Mouse (Mus musculus) hindbrain, postnatal 0 days (tissue): ENCODE measurements around the gene Gm10354. TPM values are rescaled to one million over a fixed set of nuclear protein-coding genes. Genes with fewer than 3 reads are reported as not detected.
"Not testable (repeated sequence)": the region's sequence is repeated elsewhere in the genome, so short reads cannot be mapped to it uniquely, and the experiment has no call there.

Experiments used
- ATAC-seq: fragments of 200-750 bp; cut with Nextera tagmentation; 2 replicates; pipeline ENCODE4 v1.8.0; 2017; ENCODE audit warnings: mild to moderate bottlenecking, moderate TSS enrichment, moderate library complexity
- DNase-seq: peaks from one replicate; pipeline ENCODE4 v3.0.0-alpha.2; 2015; ENCODE audit warnings: low spot score
- H3K27ac ChIP-seq: fragments of 300-500 bp; sonication (generic); 2 replicates; pipeline ENCODE4 v1.5.1; 2014; ENCODE audit warnings: mild to moderate bottlenecking
- H3K27me3 ChIP-seq: fragments of 300-500 bp; sonication (generic); 2 replicates; pipeline ENCODE4 v1.6.1; 2014; ENCODE audit warnings: low read length, mixed read lengths; ENCODE audit not compliant: insufficient read depth
- H3K36me3 ChIP-seq: fragments of 300-500 bp; sonication (generic); 2 replicates; pipeline ENCODE4 v1.6.1; 2014; ENCODE audit warnings: low read length, mixed read lengths; ENCODE audit not compliant: insufficient read depth
- H3K4me1 ChIP-seq: fragments of 300-500 bp; sonication (generic); 2 replicates; pipeline ENCODE4 v1.6.1; 2014; ENCODE audit warnings: antibody characterized with exemption, low read length, mixed read lengths; ENCODE audit not compliant: insufficient read depth
- H3K4me2 ChIP-seq: fragments of 300-500 bp; sonication (generic); 2 replicates; pipeline ENCODE4 v1.6.1; 2014; ENCODE audit warnings: low read depth, mild to moderate bottlenecking, low read length, moderate library complexity, mixed read lengths
- H3K4me3 ChIP-seq: fragments of 300-500 bp; sonication (generic); 2 replicates; pipeline ENCODE4 v1.5.1; 2014; ENCODE audit warnings: low read length
- H3K9ac ChIP-seq: fragments of 300-500 bp; sonication (generic); replicated peaks from 2 replicates; pipeline ENCODE4 v1.6.1; 2014; ENCODE audit warnings: mild to moderate bottlenecking, low read length, moderate library complexity, mixed read lengths
- H3K9me3 ChIP-seq: fragments of 300-500 bp; sonication (generic); 2 replicates; pipeline ENCODE4 v1.6.1; 2016; ENCODE audit warnings: low read length, mixed read lengths
- CTCF ChIP-seq: IDR thresholded peaks from 2 replicates; pipeline ENCODE4 v1.5.1; 2016; ENCODE audit warnings: antibody characterized with exemption, control low read depth, low read depth
- WGBS: fragments of 180-500 bp; shearing (Covaris S2); extraction: QIAGEN DNeasy Blood & Tissue Kit; methylation state at CpG from one replicate; pipeline ENCODE4 v1.1.7; 2014; 5-methylcytosine and 5-hydroxymethylcytosine counted together
- polyA plus RNA-seq: library from polyadenylated mRNA; unstranded; fragments of >200 nt; fragmentation: Nextera tagmentation; extraction: Ambion mirVana; gene quantifications from 2 replicates; pipeline ENCODE4 v1.2.1, GENCODE M21; 2015
- total RNA-seq: library from RNA; depleted of rRNA; stranded (reverse); fragments of >200 nt; gene quantifications from 2 replicates; pipeline ENCODE4 v1.2.3, GENCODE M21; 2014

The Gm10354 gene
- total and polyA plus RNA-seq, 2 experiments from 2014 or later: not detected

GRCm38 (mm10) chr5:14961502-14961901 is 17.2 kb downstream of the Gm10354 start:
- not testable (repeated sequence) for H3K4me1 ChIP-seq, DNase-seq, H3K27ac ChIP-seq, ATAC-seq, H3K36me3 ChIP-seq, H3K4me3 ChIP-seq, H3K27me3 ChIP-seq, H3K9ac ChIP-seq, H3K4me2 ChIP-seq
- peaks cover 20% of the 10 kb centered on the region for H3K9me3 ChIP-seq
- WGBS: 80% methylated on average over 4 of the region's 4 CpGs

GRCm38 (mm10) chr5:14955928-14956706 is 22.6 kb downstream of the Gm10354 start:
- 0 out of 2 replicates have a peak, but pooled peaks have one; percentile 32 for ATAC-seq
- H3K36me3 ChIP-seq, H3K9ac ChIP-seq: not testable (repeated sequence)

GRCm38 (mm10) chr5:14953587-14953986 is 25.1 kb downstream of the Gm10354 start:
- H3K9ac ChIP-seq, H3K27ac ChIP-seq, H3K36me3 ChIP-seq, H3K27me3 ChIP-seq, DNase-seq, H3K4me2 ChIP-seq, ATAC-seq, H3K4me1 ChIP-seq, H3K4me3 ChIP-seq: not testable (repeated sequence)
- H3K9me3 ChIP-seq: peaks cover 18% of the 10 kb centered on the region

More at GRCm38 (mm10) chr5:14955928-14956706, 22.6 kb downstream of the Gm10354 start:
- not testable (repeated sequence) for DNase-seq, H3K27me3 ChIP-seq, H3K4me2 ChIP-seq, H3K4me3 ChIP-seq, H3K27ac ChIP-seq, H3K4me1 ChIP-seq
- 100% methylated on average over 1 of the region's 1 CpGs for WGBS
- peaks cover 18% of the 10 kb centered on the region for H3K9me3 ChIP-seq

- DNase-seq, H3K9ac ChIP-seq, H3K4me3 ChIP-seq, H3K36me3 ChIP-seq, H3K4me2 ChIP-seq, H3K27ac ChIP-seq, H3K4me1 ChIP-seq, H3K27me3 ChIP-seq, ATAC-seq: not testable (repeated sequence)
- WGBS: 72% methylated on average over 3 of the region's 3 CpGs
- peaks cover 19% of the 10 kb centered on the region for H3K9me3 ChIP-seq
These were observed 26.0 kb downstream of the Gm10354 start for GRCm38 (mm10) chr5:14952749-14953148.

GRCm38 (mm10) chr5:14951822-14952221 is 26.9 kb downstream of the Gm10354 start:
- not testable (repeated sequence) for H3K27me3 ChIP-seq, H3K4me2 ChIP-seq, H3K4me1 ChIP-seq, H3K27ac ChIP-seq, H3K9ac ChIP-seq, H3K36me3 ChIP-seq, H3K4me3 ChIP-seq
- ATAC-seq (peak; percentile 67; the same call in 1 of the 2 replicates), DNase-seq (peak; percentile 2)
- peaks cover 21% of the 10 kb centered on the region for H3K9me3 ChIP-seq
- whole genome bisulfite sequencing: 69% methylated on average over 7 of the region's 7 CpGs

- DNase-seq: peak; percentile 22
- 64% methylated on average over 4 of the region's 4 CpGs for WGBS
- not testable (repeated sequence) for H3K9ac ChIP-seq, H3K4me2 ChIP-seq, H3K4me3 ChIP-seq, H3K4me1 ChIP-seq, H3K9me3 ChIP-seq, H3K27ac ChIP-seq, H3K36me3 ChIP-seq, ATAC-seq, H3K27me3 ChIP-seq
- TF ChIP-seq CTCF: 0 out of 2 replicates have a peak, but pooled peaks have one; percentile 5
These were observed 31.1 kb downstream of the Gm10354 start for GRCm38 (mm10) chr5:14947482-14948198.

- not testable (repeated sequence) for H3K27me3 ChIP-seq, H3K4me3 ChIP-seq, H3K4me1 ChIP-seq, H3K9me3 ChIP-seq, ATAC-seq, H3K27ac ChIP-seq, H3K4me2 ChIP-seq, H3K9ac ChIP-seq, H3K36me3 ChIP-seq, DNase-seq
- WGBS: 67% methylated on average over 4 of the region's 4 CpGs
These were observed 33.2 kb downstream of the Gm10354 start for GRCm38 (mm10) chr5:14945524-14945923.

- H3K4me2 ChIP-seq, H3K4me1 ChIP-seq, H3K36me3 ChIP-seq, H3K9me3 ChIP-seq, H3K9ac ChIP-seq, ATAC-seq, H3K27me3 ChIP-seq, H3K27ac ChIP-seq, H3K4me3 ChIP-seq, DNase-seq: not testable (repeated sequence)
- WGBS: 85% methylated on average over 1 of the region's 1 CpGs
These were observed 37.7 kb downstream of the Gm10354 start for GRCm38 (mm10) chr5:14941043-14941442.

- not testable (repeated sequence) for H3K9ac ChIP-seq, H3K4me3 ChIP-seq, H3K36me3 ChIP-seq, H3K4me2 ChIP-seq, H3K4me1 ChIP-seq, H3K27me3 ChIP-seq, H3K9me3 ChIP-seq, ATAC-seq, H3K27ac ChIP-seq, DNase-seq
- WGBS: 13% methylated on average over 1 of the region's 1 CpGs
These were observed 40.4 kb downstream of the Gm10354 start, which contains the start of gene Speer4e for GRCm38 (mm10) chr5:14938329-14938728. TSS of gene Speer4e (minus strand) at chr5:14938429.

- H3K4me1 ChIP-seq, H3K9me3 ChIP-seq, ATAC-seq, DNase-seq, H3K9ac ChIP-seq, H3K27me3 ChIP-seq, H3K4me2 ChIP-seq, H3K36me3 ChIP-seq, H3K4me3 ChIP-seq, H3K27ac ChIP-seq: not testable (repeated sequence)
- 75% methylated on average over 5 of the region's 6 CpGs for WGBS
These were observed 45.0 kb downstream of the Gm10354 start for GRCm38 (mm10) chr5:14933721-14934120.
